Mouse (Mus musculus) retina, embryonic 14.5 days (tissue): Measurements from ENCODE around the gene Nle1.
"Not testable (repeated sequence)": the region's sequence is repeated elsewhere in the genome, so short reads cannot be mapped to it uniquely, and the experiment has no call there.

Source experiments
- DNase-seq: peaks from one replicate; pipeline ENCODE4 v3.0.0-alpha.2; 2015; ENCODE audit warnings: low spot score

Nle1 gene

DNA sequence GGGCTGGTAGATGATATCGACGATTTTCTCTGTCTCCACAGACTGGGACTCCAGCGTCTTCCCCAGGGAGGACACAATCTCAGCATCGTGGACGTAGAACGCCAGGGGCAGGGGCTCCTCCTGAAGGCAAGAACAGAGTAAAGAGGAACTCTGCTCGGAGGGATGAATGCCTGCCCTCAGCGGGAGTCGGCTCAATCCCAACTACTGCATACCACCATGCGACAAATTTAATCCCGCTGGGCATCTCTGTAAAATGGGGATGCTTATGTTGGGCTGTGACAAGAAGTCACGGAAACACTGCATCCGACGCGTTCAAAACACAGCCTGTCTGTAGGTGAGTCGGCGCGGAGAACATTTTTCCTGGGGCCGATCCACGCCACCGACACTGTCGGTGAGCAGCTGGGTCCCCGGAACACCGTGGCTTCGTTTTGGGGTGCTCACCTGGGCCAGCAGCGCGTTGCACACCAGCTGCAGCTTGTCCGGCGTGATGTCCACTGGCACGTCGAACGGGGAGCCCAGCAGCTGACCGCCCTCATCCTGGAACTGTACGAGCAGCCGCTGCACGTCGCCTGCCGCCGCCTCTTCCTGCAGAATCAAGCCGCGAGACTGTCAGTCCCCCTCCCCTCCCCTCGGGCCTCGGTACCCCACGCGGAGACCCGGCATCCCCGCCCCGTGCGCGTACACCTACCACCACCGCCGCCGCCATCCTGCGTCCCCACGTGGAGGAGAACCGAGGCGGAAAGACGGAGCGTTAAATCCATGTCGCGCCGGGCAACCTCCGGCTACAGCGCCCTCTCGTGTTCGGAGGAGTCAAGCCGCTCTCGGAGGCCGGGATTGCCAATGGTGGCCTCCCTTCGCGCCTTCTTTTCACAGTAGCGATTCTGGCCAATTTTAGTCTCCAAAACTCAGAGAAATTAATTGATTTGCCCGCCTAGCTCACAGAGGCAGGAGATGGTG, at the start of gene Nle1:
Gene Nle1, minus strand, starts transcription at position 761 of the 957 bp plus-strand sequence.
- peak; percentile 97 for DNase-seq

DNA sequence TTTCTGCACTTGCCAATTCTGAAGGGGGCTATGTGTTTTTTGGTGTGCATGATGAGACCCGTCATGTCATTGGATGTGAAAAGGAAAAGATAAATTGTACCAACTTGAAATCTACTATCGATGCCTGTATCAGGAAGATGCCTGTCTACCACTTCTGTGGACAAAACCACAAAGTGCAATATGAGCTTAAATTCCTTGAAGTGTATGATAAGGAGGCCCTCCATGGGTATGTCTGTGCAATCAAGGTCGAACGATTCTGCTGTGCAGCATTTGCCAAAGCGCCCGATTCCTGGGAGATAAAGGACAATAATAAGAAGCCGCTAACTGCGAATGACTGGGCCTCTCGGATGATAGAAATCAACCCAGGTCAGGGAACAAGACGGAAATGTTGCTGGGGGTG, 48.7 kb upstream of the Nle1 start:
- no peak for DNase-seq

DNA sequence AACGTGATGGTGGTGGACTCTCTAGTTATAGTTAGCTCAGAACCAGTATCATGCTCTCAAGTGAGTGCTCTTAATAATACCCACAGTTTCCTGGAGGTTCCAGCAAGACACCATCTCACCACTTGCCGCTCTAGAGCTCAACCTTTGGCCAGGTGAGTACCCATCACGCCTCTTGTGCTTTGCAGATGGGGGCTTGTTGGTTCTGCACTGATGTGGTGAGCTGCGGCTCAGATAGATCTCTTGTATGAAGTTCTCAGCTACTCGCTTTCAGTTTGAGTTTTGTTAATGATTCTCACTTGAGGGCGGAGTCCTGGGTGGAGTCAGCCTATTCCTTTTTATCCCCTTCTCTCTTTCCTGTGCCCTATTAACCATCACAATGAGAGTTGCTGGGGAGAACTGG, 46.4 kb upstream of the Nle1 start:
- DNase-seq: no peak

DNA sequence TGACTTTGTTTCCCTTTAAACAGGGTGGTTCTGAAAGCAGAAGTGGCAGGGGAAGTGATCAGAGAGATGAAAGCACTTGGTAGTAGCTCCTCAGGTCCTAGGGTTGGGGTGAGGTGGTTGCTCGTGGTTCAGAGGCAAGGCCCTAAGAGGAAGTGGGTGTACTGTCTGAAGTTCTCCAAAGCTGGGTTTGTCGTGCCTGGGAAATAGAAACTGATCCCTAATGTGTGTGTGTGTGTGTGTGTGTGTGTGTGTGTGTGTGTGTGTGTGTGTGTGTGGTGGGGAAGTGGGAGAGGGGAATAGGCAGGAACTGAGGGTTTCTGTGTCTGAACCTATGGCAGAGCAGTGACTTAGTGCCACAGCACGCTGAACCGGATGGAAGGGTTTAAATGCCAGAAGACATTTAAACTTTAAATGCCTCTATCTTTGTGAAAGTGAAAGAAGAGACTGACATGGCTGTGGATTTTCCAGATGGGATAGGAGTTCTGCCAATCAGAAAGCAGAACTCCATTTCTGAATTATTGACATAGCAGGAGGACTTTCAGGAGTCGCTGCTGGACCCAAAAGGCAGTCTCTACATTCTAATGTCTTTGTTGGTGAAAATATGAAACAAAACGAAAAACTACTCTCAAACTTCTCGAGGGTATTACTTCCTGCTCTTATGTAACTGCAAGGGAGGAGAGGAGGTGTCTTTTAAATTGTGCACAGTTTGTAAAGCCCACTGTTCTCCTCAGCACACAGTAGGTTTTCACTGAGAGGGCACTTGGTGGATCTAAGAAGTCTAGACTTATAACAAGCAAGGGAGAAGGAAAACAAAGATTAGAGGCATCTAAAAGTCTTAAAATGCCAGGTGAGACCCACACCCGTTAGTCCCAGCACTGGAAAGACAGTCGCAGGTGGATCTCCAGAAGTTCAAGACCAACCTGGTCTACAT, 44.7 kb upstream of the Nle1 start:
- DNase-seq: no peak

DNA sequence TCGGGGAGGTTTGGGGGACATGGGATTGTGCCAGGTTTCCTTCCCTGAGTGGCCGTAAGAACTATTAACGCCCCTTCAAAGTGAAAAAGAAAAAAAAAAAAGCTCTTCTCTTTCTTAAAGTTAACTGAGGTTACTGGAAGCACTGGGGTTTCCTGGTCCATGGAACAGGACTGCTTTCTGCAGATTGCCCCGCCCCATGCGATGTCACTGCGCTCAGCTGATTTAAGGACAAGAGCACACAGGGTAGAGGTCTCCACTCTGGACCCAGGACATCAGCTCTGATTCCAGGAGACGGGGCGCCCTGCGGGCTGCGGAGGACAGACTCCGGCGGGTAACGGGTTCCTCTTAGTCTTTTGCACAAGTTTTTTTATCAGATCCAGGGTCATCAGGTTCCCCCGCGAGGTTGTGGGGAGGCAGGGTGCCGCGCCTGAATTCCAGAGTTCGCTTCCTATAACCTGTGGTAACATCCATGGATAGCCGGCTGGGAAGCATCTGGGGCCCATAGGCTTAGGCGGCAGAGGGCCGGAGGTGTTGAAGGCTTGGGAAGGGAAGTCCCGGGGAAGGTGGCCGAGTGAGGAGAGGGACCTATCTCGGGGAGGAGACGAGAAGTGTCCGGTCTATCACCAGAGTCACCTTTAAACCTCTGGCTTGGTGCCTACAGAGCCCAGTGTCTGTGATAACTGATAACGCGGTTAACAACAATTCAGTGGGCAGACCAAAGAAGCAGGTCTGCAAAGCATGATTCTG, 43.8 kb upstream of the Nle1 start:
- peak; percentile 29 for DNase-seq

DNA sequence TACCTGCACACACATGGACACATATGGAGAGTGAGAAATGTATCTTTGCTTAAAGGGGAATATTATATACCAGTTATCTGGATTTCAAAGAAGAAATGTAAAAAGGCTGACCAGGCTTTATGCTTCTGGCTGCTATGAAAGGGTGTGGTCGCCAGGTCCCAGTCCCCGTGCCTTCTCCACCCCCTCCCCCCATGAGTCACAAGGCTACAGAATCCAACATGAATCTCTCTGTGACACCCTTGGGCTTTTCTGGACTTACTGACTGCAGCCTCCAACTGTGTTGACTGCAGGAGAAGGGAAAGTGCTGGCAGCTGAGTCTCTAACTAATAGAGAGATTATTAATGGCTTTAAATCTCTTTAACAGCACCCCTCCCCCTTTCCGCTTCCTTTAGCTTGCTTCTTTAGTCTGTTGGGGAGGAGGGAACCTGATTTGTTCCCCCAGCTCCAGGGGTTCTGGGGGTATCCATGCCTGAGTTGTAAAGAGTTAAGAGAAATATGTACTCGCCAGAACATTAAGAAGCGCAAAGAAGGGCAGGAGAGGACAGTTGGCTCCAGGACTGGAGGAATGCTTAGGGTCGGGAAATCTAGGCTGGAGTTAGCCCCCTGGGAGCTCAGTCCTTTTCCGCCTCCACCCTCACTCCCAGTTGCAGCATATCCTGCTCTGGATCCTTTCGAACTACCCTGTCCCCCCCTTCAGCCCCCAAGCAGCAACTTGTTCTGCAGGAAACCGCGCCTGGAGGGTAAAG, 42.7 kb upstream of the Nle1 start, which contains the start of gene Slfn5:
Gene Slfn5, plus strand, starts transcription at position 614 of the 746 bp plus-strand sequence.
- no peak for DNase-seq

DNA sequence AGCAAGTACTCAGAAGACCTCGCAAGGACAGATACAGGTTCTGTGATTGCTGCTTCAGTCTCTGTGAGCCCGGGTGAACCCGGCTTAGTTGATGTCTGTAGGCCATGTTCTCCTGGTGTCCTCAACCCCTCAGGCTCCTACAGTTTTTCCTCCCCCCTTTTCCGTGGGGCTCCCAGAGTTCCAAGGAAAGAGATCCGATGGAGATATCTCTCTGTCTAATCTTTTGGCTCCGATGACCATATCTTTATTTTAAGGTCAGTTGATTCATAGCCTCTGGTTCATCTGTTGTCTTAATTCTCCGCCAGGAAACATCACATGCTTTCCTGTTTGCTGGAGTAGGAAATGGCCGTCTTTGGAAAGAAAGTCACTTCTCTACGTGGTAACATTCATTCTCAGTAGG, 40.8 kb upstream of the Nle1 start:
- no peak for DNase-seq

DNA sequence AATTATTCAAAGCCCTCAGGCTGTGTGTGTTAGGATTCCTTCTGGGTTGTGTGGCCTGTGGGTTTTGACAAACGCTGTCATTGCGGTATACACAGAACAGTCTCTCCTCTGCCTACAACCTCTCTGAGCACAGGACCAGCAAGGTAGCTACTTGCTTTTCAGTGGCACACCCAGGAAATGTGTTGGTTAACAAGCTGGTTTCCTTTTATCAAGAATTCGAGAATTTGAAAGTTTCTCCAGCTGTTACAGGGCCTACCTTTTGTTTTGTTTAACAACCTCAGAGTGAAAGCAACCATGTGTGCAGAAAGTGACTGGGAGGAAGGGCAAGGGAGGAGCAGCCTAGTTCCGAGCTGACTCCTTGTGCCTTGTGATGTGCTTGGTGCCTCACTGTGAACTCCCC, 39.2 kb upstream of the Nle1 start:
- no peak for DNase-seq

DNA sequence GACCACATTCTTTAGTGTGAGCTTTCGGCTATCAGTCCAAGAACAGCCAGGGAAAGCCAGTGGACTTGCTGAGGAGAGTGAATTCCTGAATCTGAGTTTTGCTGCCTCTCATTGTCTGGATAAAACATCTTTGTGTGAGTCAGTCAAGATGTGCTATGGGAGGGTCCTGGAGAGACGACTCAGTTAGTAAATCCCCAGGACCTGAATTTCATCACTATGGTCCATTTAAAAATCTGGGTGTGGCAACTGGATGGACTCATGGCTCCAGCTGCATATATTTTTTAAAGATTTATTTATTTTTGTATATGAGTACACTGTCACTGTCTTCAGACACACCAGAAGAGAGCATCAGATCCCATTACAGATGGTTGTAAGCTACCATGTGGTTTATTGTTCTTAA, 37.4 kb upstream of the Nle1 start:
- no peak for DNase-seq

DNA sequence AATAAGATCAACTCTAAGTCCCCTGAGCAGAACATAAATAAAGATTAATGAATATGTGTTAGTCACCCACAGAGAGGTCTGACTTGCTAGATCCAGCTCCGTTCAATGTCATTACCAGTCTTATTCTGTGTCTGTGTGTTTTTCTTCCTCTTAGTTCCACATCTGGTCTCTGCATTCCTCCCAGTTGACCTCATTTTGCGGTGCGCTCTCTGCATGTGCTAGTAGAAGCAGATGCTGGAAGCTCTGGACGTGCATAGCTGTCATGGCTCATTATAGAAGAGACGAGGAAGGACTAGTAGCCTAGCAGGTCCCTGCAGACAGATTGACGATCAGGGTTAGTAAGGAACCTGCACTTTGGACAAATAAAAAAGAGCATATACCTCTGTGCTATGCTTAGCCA, 35.1 kb upstream of the Nle1 start:
- DNase-seq: peak; percentile 27

DNA sequence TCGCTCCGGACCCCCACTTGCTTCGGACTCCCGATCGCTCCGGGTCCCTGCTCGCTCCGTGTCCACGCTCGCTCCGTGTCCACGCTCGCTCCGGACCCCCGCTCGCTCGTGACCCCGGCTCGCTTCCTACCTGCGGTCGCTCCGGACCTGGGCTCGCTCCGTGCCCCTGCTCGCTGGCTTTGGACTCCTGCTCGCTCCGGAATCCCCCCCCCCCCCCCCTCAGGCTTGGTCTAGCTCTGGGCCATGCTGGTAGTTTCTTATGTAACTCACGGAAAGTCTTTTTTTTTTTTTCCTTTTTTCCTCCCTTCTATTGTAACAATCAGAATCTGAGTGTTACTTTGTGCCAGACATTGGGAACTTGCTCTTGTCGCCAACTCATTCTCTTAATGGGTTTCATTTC, 25.0 kb upstream of the Nle1 start:
- DNase-seq: no peak

DNA sequence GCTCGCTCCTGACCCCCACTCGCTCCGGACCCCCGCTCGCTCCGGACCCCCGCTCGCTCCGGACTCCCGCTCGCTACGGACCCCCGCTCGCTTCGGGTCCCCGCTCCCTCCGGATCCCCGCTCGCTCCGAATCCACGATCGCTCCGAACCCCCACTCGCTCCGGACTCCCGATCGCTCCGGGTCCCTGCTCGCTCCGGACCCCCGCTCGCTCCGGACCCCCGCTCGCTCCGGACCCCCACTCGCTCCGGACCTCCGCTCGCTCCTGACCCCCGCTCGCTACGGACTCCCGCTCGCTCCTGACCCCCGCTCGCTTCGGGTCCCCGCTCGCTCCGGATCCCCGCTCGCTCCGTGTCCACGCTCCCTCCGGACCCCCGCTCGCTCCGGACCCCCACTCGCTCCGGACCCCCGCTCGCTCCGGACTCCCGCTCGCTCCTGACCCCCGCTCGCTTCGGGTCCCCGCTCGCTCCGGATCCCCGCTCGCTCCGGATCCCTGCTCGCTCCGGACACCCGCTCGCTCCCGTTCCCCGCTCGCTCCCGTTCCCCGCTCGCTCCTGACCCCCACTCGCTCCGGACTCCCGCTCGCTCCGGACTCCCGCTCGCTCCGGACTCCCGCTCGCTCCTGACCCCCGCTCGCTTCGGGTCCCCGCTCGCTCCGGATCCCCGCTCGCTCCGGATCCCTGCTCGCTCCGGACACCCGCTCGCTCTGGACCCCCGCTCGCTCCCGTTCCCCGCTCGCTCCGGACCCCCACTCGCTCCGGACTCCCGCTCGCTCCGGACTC, 23.6 kb upstream of the Nle1 start:
- not testable (repeated sequence) for DNase-seq

DNA sequence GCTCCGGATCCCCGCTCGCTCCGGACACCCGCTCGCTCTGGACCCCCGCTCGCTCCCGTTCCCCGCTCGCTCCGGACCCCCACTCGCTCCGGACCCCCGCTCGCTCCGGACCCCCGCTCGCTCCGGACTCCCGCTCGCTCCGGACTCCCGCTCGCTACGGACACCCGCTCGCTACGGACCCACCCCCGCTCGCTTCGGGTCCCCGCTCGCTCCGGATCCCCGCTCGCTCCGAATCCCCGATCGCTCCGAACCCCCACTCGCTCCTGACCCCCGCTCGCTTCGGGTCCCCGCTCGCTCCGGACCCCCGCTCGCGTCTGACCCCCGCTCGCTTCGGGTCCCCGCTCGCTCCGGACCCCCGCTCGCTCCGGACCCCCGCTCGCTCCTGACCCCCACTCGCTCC, 22.9 kb upstream of the Nle1 start:
- not testable (repeated sequence) for DNase-seq

DNA sequence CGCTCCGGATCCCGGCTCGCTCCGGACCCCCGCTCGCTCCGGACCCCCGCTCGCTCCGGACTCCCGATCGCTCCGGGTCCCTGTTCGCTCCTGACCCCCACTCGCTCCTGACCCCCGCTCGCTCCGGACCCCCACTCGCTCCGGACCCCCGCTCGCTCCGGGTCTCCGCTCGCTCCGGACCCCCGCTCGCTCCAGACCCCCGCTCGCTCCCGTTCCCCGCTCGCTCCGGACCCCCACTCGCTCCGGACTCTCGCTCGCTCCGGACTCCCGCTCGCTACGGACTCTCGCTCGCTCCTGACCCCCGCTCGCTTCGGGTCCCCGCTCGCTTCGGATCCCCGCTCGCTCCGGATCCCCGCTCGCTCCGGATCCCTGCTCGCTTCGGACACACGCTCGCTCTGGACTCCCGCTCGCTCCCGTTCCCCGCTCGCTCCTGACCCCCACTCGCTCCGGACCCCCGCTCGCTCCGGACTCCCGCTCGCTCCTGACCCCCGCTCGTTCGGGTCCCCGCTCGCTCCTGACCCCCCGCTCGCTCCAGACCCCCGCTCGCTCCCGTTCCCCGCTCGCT, 22.3 kb upstream of the Nle1 start:
- peak; percentile 50 for DNase-seq

DNA sequence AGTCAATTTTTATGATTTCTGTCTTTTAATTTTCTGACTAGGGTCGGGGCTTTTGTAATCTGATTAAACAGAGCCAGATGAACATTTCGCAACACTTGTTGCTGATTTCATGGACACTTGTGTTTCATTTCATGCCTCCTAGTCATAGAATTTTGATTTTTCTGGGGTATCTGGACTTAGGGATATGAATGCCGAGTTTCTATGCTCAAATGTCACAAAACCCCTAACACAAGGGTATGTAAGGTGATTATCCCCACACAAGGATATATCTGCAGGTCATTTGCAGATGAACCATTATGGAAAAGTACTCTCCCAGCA, 21.4 kb upstream of the Nle1 start:
- no peak for DNase-seq

DNA sequence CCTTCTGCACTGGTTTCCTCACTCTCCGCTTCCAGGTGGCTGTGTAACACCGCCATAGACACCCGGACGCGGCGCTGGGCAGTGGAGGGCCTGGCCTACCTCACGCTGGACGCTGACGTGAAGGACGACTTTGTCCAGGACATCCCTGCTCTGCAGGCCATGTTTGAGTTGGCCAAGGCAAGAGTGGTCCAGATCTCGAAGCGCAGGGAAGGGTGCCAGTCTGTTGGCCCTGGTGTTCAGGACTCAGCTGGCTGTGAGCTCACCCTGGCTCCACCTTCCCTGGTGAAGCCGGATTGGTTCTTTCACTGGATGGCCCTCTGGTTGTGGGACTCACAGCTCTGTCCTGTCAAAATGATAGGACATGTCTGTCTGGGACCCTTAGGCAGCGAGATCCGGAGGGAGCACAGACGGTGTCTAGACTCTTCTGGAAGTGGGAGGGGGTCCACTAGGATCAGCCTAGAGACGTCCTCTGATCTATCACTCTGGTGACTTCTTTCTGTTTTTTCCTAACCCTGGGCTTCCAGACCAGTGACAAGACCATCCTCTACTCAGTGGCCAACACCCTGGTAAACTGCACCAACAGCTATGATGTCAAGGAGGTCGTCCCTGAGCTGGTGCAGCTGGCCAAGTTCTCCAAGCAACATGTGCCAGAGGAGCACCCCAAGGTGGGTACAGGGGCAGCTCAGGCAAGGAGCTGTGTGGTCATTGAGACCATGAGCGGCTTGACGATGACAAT, 20.9 kb upstream of the Nle1 start:
- DNase-seq: no peak

DNA sequence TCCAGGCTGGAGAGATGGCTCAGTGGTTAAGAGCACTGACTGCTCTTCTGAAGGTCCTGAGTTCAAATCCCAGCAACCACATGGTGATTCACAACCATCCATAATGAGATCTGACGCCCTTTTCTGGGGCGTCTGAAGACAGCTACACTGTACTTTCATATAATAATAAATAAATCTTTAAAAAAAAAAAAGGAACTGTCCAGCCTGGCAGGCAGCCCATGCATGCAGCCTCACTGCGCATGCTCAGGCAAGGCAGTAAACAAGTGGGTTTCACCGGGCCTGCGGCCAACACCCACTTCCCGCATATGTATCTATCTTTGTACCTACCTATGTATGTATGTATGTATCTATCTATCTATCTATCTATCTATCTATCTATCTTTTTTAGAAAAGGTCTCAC, 15.7 kb upstream of the Nle1 start:
- DNase-seq: not testable (repeated sequence)

DNA sequence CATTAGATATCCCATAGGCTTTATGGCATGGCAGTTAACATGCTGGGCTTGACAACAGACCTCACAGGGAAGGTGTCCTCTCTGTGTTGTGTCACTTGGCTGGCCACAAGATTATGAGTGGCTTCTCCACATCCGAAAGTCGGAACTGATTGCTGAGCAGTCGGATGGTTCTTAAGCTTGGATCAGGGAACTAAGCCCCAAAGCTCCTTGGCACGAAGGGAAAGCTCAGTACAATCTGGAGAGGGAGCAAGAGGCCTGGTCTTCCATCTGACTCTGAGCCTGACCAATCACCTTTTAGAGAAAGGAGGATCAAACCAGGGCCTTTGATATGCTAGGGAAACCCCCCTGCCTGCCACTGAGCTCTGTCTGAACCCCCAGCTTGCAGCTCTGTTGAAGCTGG, 13.5 kb upstream of the Nle1 start:
- DNase-seq: no peak

DNA sequence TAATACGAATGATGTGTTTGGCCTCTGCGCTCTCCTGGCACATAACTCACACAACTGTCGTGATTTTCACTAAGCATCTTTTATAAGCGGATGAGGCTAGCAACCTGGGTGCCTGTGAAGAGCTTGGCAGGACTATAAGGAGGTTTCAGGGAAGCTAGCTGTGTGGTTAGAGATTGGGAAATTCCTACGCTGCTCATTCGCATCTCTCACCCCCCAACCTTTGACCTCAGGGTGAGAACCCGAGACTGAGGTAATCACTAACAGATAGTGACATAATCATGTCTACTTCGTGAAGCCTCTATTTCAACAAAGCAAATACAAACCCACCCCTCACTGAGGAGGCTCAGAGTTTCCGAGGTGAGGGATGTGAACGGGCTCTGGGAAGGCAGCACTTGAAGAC, 12.6 kb upstream of the Nle1 start:
- DNase-seq: no peak
